Mouse (Mus musculus) spleen, adult 2 months (tissue): ENCODE data around the gene Igsf3.

Experiments used
- CTCF ChIP-seq: fragments of 200-500 bp; IDR thresholded peaks from 2 replicates; pipeline ENCODE4 v1.5.1; 2011; ENCODE audit warnings: mild to moderate bottlenecking, inconsistent platforms; ENCODE audit not compliant: insufficient read depth, insufficient read length, insufficient replicate concordance; ENCODE audit errors: extremely low read depth
- POLR2A ChIP-seq: fragments of 200-500 bp; IDR thresholded peaks from 2 replicates; pipeline ENCODE4 v1.6.1; 2011; ENCODE audit warnings: low read depth, low read length, inconsistent platforms

DNA sequence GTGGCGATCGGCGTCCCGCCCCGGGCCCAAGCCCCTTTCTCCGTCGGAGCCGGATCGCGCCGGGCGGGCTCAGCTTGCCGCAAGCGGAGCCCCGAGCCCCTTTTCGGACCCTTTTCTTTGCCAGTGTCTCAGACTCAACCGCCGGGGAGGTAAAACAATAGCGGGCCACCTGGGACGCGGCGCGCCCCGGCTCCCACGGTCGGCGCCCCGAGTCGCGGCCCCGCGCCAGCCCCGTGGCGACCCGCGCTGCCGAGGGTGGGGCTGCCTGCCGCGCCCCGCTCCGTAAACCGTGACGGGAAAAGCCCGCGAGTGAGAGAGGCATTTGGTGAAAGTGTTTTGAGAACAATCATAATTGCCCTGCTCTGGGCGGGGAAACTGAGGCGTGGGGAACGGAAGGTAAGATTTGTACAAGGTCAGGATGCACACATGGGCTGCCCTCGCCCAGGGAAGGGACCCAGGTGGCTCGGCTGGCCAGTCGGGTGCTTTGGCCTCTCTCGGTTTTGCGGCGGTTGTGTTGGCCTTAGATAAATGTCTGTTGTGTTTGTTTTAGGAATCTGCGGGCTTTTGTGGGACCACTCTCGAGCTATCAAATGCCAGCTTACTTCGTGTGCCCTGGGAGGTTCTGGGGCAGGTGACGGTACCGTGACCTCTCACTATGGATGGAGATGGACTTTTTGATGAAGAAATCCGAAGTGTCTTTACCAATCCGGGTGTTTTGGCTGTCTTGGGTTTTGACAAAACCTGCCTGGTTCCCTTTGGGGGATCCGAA, 557 bp downstream of the Igsf3 start:
- TF ChIP-seq CTCF (no peak), POLR2A (no peak)
